Mouse (Mus musculus): ENCODE data around the gene Mtap. TPM values are rescaled to one million over a fixed set of nuclear protein-coding genes. Genes with fewer than 3 reads are reported as not detected.
A peak's percentile ranks its signal among the peaks of the same experiment; 100 is the strongest.

Gene Mtap
- 45.7 and 51.2 TPM in 2 replicates for polyA plus RNA-seq (2016; fragmentation: Nextera tagmentation; extraction: Ambion mirVana)

GRCm38 (mm10) chr4:89136906-89137541, at the start of gene Mtap:
TSS of gene Mtap (plus strand) at chr4:89137122.
- no peaks in the 10 kb centered on the region for H3K27me3 ChIP-seq (replicated peaks)
- H3K4me1 ChIP-seq: peaks cover 55% of the 10 kb centered on the region
- peak within 1 kb of the TSS; percentile 93 for H3K4me2 ChIP-seq
- H3K4me3 ChIP-seq: peak within 1 kb of the TSS; percentile 73
- ATAC-seq: peak; percentile 84
- peak within 1 kb of the TSS; percentile 67 for H3K27ac ChIP-seq
- 2% methylated on average over 29 of the region's 31 CpGs for WGBS (ENCODE audit: insufficient replicate concordance)
- peak within 1 kb of the TSS; percentile 77 for H3K9ac ChIP-seq
- H3K36me3 ChIP-seq: 0 out of 2 replicates have a peak, but pooled peaks cover 6% of the 10 kb centered on the region
- no peaks in the 10 kb centered on the region for H3K9me3 ChIP-seq (replicated peaks)

GRCm38 (mm10) chr4:89089110-89089509, 47.8 kb upstream of the Mtap start:
- no peak overlapping the region for H3K27ac ChIP-seq
- peaks cover 5% of the 10 kb centered on the region for H3K4me1 ChIP-seq
- no peaks in the 10 kb centered on the region for H3K36me3 ChIP-seq
- ATAC-seq: no peak
- WGBS (ENCODE audit: insufficient replicate concordance): 84% methylated on average over 7 of the region's 7 CpGs
- H3K27me3 ChIP-seq (replicated peaks): no peaks in the 10 kb centered on the region
- H3K9me3 ChIP-seq (replicated peaks): no peaks in the 10 kb centered on the region
- H3K4me3 ChIP-seq: no peak overlapping the region
- no peak overlapping the region for H3K9ac ChIP-seq
- no peak overlapping the region for H3K4me2 ChIP-seq

GRCm38 (mm10) chr4:89090217-89090616, 46.7 kb upstream of the Mtap start:
- H3K4me1 ChIP-seq: peaks cover 5% of the 10 kb centered on the region
- WGBS (ENCODE audit: insufficient replicate concordance): 69% methylated on average over 6 of the region's 6 CpGs

GRCm38 (mm10) chr4:89092153-89092552, 44.8 kb upstream of the Mtap start:
- WGBS (ENCODE audit: insufficient replicate concordance): 32% methylated on average over 5 of the region's 5 CpGs
- H3K4me2 ChIP-seq: no peak overlapping the region
- no peaks in the 10 kb centered on the region for H3K9me3 ChIP-seq (replicated peaks)
- H3K4me3 ChIP-seq: no peak overlapping the region
- no peak overlapping the region for H3K9ac ChIP-seq
- H3K4me1 ChIP-seq: peaks cover 5% of the 10 kb centered on the region
- H3K36me3 ChIP-seq: no peaks in the 10 kb centered on the region
- no peak overlapping the region for H3K27ac ChIP-seq
- H3K27me3 ChIP-seq (replicated peaks): no peaks in the 10 kb centered on the region
- no peak for ATAC-seq

More at GRCm38 (mm10) chr4:89090217-89090616, 46.7 kb upstream of the Mtap start:
- Histone ChIP-seq H3K4me3 (no peak overlapping the region), H3K9ac (no peak overlapping the region), H3K27ac (no peak overlapping the region), H3K9me3 (replicated peaks) (no peaks in the 10 kb centered on the region), H3K27me3 (replicated peaks) (no peaks in the 10 kb centered on the region), H3K36me3 (no peaks in the 10 kb centered on the region), H3K4me2 (no peak overlapping the region)
- ATAC-seq: no peak

GRCm38 (mm10) chr4:89094773-89095172, 42.1 kb upstream of the Mtap start:
- Histone ChIP-seq H3K27me3 (replicated peaks) (no peaks in the 10 kb centered on the region), H3K4me2 (no peak overlapping the region), H3K27ac (no peak overlapping the region), H3K9ac (no peak overlapping the region), H3K36me3 (no peaks in the 10 kb centered on the region), H3K9me3 (replicated peaks) (no peaks in the 10 kb centered on the region), H3K4me1 (peaks cover 5% of the 10 kb centered on the region), H3K4me3 (no peak overlapping the region)
- 76% methylated on average over 5 of the region's 5 CpGs for WGBS (ENCODE audit: insufficient replicate concordance)
- ATAC-seq: no peak

- no peak overlapping the region for H3K9ac ChIP-seq
- no peaks in the 10 kb centered on the region for H3K27me3 ChIP-seq (replicated peaks)
- no peak overlapping the region for H3K4me2 ChIP-seq
- no peaks in the 10 kb centered on the region for H3K36me3 ChIP-seq
- H3K4me1 ChIP-seq: no peaks in the 10 kb centered on the region
- H3K9me3 ChIP-seq (replicated peaks): no peaks in the 10 kb centered on the region
- H3K27ac ChIP-seq: no peak overlapping the region
- no peak for ATAC-seq
- WGBS (ENCODE audit: insufficient replicate concordance): 72% methylated on average over 5 of the region's 5 CpGs
- H3K4me3 ChIP-seq: no peak overlapping the region
These were observed 38.7 kb upstream of the Mtap start for GRCm38 (mm10) chr4:89098261-89098660.

- ATAC-seq: no peak
- no peaks in the 10 kb centered on the region for H3K36me3 ChIP-seq
- no peak overlapping the region for H3K27ac ChIP-seq
- no peaks in the 10 kb centered on the region for H3K4me1 ChIP-seq
- no peak overlapping the region for H3K4me2 ChIP-seq
- H3K27me3 ChIP-seq (replicated peaks): no peaks in the 10 kb centered on the region
- no peak overlapping the region for H3K9ac ChIP-seq
- WGBS (ENCODE audit: insufficient replicate concordance): 74% methylated on average over 3 of the region's 3 CpGs
- H3K4me3 ChIP-seq: no peak overlapping the region
- no peaks in the 10 kb centered on the region for H3K9me3 ChIP-seq (replicated peaks)
These were observed 35.6 kb upstream of the Mtap start for GRCm38 (mm10) chr4:89101276-89101675.

GRCm38 (mm10) chr4:89102283-89102682, 34.6 kb upstream of the Mtap start:
- ATAC-seq: no peak
- Histone ChIP-seq H3K4me1 (no peaks in the 10 kb centered on the region), H3K27ac (no peak overlapping the region), H3K9me3 (replicated peaks) (no peaks in the 10 kb centered on the region), H3K36me3 (no peaks in the 10 kb centered on the region), H3K27me3 (replicated peaks) (no peaks in the 10 kb centered on the region), H3K9ac (no peak overlapping the region), H3K4me2 (no peak overlapping the region), H3K4me3 (no peak overlapping the region)
- 72% methylated on average over 2 of the region's 2 CpGs for WGBS (ENCODE audit: insufficient replicate concordance)

- Histone ChIP-seq H3K4me2 (no peak overlapping the region), H3K9me3 (replicated peaks) (no peaks in the 10 kb centered on the region), H3K9ac (no peak overlapping the region), H3K27me3 (replicated peaks) (no peaks in the 10 kb centered on the region), H3K4me3 (no peak overlapping the region), H3K4me1 (no peaks in the 10 kb centered on the region), H3K36me3 (no peaks in the 10 kb centered on the region), H3K27ac (no peak overlapping the region)
- WGBS (ENCODE audit: insufficient replicate concordance): 17% methylated on average over 2 of the region's 2 CpGs
- ATAC-seq: no peak
These were observed 31.4 kb upstream of the Mtap start for GRCm38 (mm10) chr4:89105486-89105885.

GRCm38 (mm10) chr4:89106505-89106904, 30.4 kb upstream of the Mtap start:
- Histone ChIP-seq H3K9ac (no peak overlapping the region), H3K4me3 (no peak overlapping the region), H3K36me3 (no peaks in the 10 kb centered on the region), H3K4me1 (no peaks in the 10 kb centered on the region), H3K27ac (no peak overlapping the region), H3K9me3 (replicated peaks) (no peaks in the 10 kb centered on the region), H3K27me3 (replicated peaks) (no peaks in the 10 kb centered on the region), H3K4me2 (no peak overlapping the region)
- ATAC-seq: no peak
- WGBS (ENCODE audit: insufficient replicate concordance): 57% methylated on average over 2 of the region's 2 CpGs

- Histone ChIP-seq H3K36me3 (no peaks in the 10 kb centered on the region), H3K4me2 (no peak overlapping the region), H3K9ac (no peak overlapping the region), H3K27ac (no peak overlapping the region), H3K27me3 (replicated peaks) (no peaks in the 10 kb centered on the region), H3K4me3 (no peak overlapping the region), H3K9me3 (replicated peaks) (no peaks in the 10 kb centered on the region), H3K4me1 (no peaks in the 10 kb centered on the region)
- WGBS (ENCODE audit: insufficient replicate concordance): 62% methylated on average over 11 of the region's 11 CpGs
- ATAC-seq: no peak
These were observed 24.7 kb upstream of the Mtap start for GRCm38 (mm10) chr4:89112168-89112710.

- Histone ChIP-seq H3K27me3 (replicated peaks) (no peaks in the 10 kb centered on the region), H3K4me1 (no peaks in the 10 kb centered on the region), H3K27ac (no peak overlapping the region), H3K9ac (no peak overlapping the region), H3K9me3 (replicated peaks) (no peaks in the 10 kb centered on the region), H3K4me3 (no peak overlapping the region), H3K4me2 (no peak overlapping the region), H3K36me3 (no peaks in the 10 kb centered on the region)
- 40% methylated on average over 4 of the region's 4 CpGs for WGBS (ENCODE audit: insufficient replicate concordance)
- ATAC-seq: no peak
These were observed 24.1 kb upstream of the Mtap start for GRCm38 (mm10) chr4:89112782-89113181.

GRCm38 (mm10) chr4:89116006-89116405, 20.9 kb upstream of the Mtap start:
- no peak for ATAC-seq
- Histone ChIP-seq H3K27me3 (replicated peaks) (no peaks in the 10 kb centered on the region), H3K4me2 (no peak overlapping the region), H3K27ac (no peak overlapping the region), H3K36me3 (no peaks in the 10 kb centered on the region), H3K9ac (no peak overlapping the region), H3K9me3 (replicated peaks) (no peaks in the 10 kb centered on the region), H3K4me1 (no peaks in the 10 kb centered on the region), H3K4me3 (no peak overlapping the region)
- WGBS (ENCODE audit: insufficient replicate concordance): 64% methylated on average over 2 of the region's 2 CpGs

All from liver, embryonic 12.5 days (tissue).